Mouse (Mus musculus) spleen, adult 2 months (tissue): ENCODE measurements around the gene Has1. TPM values are rescaled to one million over a fixed set of nuclear protein-coding genes. Genes with fewer than 3 reads are reported as not detected.

Experiments used
- DNase-seq, 2 experiments: peaks; one replicate each; pipeline versions ENCODE4 v3.0.0 to v3.0.0-alpha.2; 2012 to 2021; ENCODE audit warnings: low spot score in 2 of 2, low read depth in 1 of 2
- H3K27ac ChIP-seq: fragments of 200-500 bp; 2 replicates; pipeline ENCODE4 v1.5.1; 2012; ENCODE audit warnings: low read length, inconsistent platforms; ENCODE audit not compliant: insufficient read depth
- H3K27me3 ChIP-seq: fragments of 200-500 bp; 2 replicates; pipeline ENCODE4 v1.6.1; 2012; ENCODE audit warnings: mild to moderate bottlenecking, moderate library complexity, low read length, inconsistent platforms; ENCODE audit not compliant: control insufficient read depth, insufficient read depth
- H3K36me3 ChIP-seq: fragments of 200-500 bp; 2 replicates; pipeline ENCODE4 v1.6.1; 2012; ENCODE audit warnings: mild to moderate bottlenecking, low read length, inconsistent platforms; ENCODE audit not compliant: control insufficient read depth, insufficient read depth
- H3K4me1 ChIP-seq: fragments of 200-500 bp; 2 replicates; pipeline ENCODE4 v1.6.1; 2011; ENCODE audit warnings: inconsistent platforms; ENCODE audit not compliant: control insufficient read depth, insufficient read depth, insufficient read length
- H3K4me3 ChIP-seq: fragments of 200-500 bp; 2 replicates; pipeline ENCODE4 v1.5.1; 2011; ENCODE audit warnings: mild to moderate bottlenecking, inconsistent platforms; ENCODE audit not compliant: insufficient read depth, insufficient read length; ENCODE audit errors: extremely low read depth
- CTCF ChIP-seq: fragments of 200-500 bp; IDR thresholded peaks from 2 replicates; pipeline ENCODE4 v1.5.1; 2011; ENCODE audit warnings: mild to moderate bottlenecking, inconsistent platforms; ENCODE audit not compliant: insufficient read depth, insufficient read length, insufficient replicate concordance; ENCODE audit errors: extremely low read depth
- POLR2A ChIP-seq: fragments of 200-500 bp; IDR thresholded peaks from 2 replicates; pipeline ENCODE4 v1.6.1; 2011; ENCODE audit warnings: low read depth, low read length, inconsistent platforms
- WGBS: fragments of 180-500 bp; shearing (Covaris S2); methylation state at CpG from one replicate; pipeline ENCODE4 v1.1.7; 2018; 5-methylcytosine and 5-hydroxymethylcytosine counted together
- polyA plus RNA-seq: library from polyadenylated mRNA; depleted of rRNA; stranded (reverse); fragments of >200 nt; gene quantifications from 2 replicates; pipeline ENCODE4 v1.2.3, GENCODE M21; 2012

Gene Has1
- polyA plus RNA-seq, 1 experiment: 0.11 TPM

DNA sequence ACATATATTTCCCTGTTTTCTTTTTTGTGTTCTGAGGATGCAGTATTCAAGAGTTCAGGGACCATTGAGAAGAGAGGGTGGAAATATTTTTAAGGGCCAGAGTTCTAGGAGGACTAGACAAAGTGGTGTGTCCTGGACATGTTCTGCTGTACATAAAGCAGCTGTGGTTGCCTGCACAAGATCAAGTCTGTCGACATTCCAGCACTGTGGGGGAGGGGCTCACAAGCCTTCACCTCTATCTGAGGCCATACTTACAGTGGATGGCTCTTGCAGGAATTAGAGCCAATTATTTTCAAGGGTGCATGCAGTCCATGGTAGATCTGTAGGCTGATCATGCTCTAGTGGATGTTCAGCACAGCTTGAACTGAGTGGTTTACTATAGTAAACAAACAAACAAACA lies 20.1 kb downstream of the Has1 start:
- 23% methylated on average over 1 of the region's 1 CpGs for WGBS
- H3K27ac ChIP-seq: no peak overlapping the region
- DNase-seq: no peak
- TF ChIP-seq POLR2A (no peak), CTCF (no peak)
- no peaks in the 10 kb centered on the region for H3K36me3 ChIP-seq
- no peaks in the 10 kb centered on the region for H3K27me3 ChIP-seq
- H3K4me3 ChIP-seq: no peak overlapping the region
- H3K4me1 ChIP-seq: peaks cover 4% of the 10 kb centered on the region; the same call in 1 of the 2 replicates

DNA sequence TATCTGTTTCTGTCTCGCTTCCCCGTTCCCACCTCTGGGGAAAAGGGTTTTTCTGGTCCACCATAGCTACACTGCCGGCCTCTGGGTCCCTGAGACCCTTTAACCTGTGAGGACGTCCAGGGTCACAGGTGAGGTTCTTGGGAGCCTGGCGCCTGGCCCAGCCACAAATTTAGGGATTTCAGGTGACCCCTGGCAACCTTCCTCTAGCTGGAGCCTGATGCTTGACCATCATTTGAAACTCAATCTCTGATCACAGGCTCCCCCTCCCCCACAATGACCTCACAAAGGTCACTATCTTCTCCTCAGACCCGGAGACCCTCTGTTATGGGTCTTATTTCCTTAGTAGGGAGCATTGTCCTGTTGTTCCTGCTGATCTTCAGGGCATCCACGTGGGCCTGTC lies 24.3 kb downstream of the Has1 start:
- TF ChIP-seq POLR2A: no peak
- no peak for TF ChIP-seq CTCF
- peaks cover 12% of the 10 kb centered on the region for H3K27me3 ChIP-seq
- WGBS: 69% methylated on average over 7 of the region's 7 CpGs
- peaks cover 3% of the 10 kb centered on the region for H3K4me1 ChIP-seq
- no peak for DNase-seq
- H3K4me3 ChIP-seq: no peak overlapping the region
- H3K27ac ChIP-seq: no peak overlapping the region
- H3K36me3 ChIP-seq: no peaks in the 10 kb centered on the region

DNA sequence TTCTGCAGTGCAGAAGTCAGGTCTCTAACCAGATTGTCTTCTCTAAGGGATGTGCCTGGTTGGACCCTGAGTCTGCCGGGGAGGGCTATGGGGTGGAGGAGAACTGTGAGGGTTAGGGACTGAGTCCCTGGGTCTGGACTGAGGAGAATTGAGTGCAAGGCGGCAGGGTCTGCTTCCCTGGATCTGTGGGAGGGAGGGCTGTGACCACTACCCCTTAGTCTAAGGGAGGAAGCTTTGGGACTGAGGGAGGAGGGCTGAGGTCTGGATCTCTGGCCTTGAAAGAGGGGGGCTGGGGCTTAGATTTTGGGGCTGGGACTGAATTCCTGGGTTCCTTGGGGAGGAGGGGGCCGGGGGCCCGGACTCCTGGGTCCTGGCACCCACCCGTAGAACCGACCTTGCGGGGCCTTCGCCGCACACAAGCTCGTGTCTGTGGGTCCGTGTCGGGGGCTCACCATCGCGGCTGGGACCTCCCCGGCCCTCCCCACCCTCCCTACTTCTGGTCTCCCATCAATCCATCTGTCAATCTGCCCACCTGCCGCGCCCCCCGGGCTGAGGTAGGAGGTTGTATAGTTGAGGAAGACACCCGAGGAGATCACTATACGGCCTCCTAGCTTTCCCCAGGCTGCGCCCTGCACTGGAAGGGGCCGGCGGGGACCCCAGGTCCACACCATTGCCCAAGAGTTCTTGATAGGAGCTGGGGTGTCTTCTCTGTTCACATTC lies 25.0 kb downstream of the Has1 start:
- no peak for DNase-seq
- no peak for TF ChIP-seq POLR2A
- H3K27me3 ChIP-seq: peaks cover 12% of the 10 kb centered on the region
- H3K4me1 ChIP-seq: peaks cover 3% of the 10 kb centered on the region
- H3K27ac ChIP-seq: no peak overlapping the region
- no peak overlapping the region for H3K4me3 ChIP-seq
- H3K36me3 ChIP-seq: no peaks in the 10 kb centered on the region
- WGBS: 91% methylated on average over 23 of the region's 23 CpGs

- TF ChIP-seq CTCF: no peak
- no peak for TF ChIP-seq POLR2A
- no peak overlapping the region for H3K27ac ChIP-seq
- peaks cover 12% of the 10 kb centered on the region for H3K27me3 ChIP-seq
- DNase-seq: no peak
- no peaks in the 10 kb centered on the region for H3K36me3 ChIP-seq
- WGBS: 33% methylated on average over 6 of the region's 6 CpGs
- H3K4me3 ChIP-seq: no peak overlapping the region
- peaks cover 3% of the 10 kb centered on the region for H3K4me1 ChIP-seq
Measured at GRCm38 (mm10) chr17:17829052-17829785, 25.8 kb downstream of the Has1 start.

DNA sequence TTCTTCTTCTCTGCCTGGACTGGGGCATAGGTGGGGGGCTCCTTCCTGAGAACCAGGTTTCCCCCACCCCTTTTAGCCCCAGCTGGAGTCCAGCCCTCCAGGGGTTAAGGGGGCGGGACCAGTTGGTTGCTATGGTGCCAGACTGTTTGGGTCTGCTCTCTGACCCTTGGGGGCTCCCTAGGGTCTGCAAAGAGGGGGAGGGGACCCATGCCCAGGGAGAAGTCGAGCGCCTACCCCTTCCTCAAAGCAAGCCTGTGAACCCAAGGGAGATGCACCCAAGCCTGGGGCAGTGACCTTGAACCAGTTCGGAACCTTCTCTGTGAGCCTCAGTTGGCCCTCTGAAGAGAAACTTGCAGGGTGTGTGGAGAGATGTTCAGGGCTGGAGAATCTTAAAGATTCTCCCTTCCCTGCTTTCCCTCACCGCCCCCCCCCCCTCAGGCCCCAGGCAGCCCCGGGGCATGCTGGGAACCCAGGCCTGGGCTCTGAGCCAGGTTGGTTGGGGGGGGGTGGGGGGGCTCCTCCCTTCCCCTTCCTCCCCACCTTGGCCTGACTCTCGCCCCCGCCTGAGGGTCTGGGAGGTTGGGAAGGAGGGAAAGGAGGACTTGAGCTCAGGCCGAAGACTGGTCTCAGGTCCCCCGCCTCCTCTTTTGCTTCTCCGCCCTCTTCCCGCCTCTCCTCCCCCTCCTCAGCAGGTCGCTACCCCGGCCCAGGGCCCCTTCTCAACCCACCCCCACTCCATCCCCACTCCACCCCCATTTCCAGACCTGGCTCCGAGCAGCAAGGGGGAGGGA lies 26.6 kb downstream of the Has1 start:
- WGBS: 5% methylated on average over 10 of the region's 15 CpGs
- no peak for DNase-seq

DNA sequence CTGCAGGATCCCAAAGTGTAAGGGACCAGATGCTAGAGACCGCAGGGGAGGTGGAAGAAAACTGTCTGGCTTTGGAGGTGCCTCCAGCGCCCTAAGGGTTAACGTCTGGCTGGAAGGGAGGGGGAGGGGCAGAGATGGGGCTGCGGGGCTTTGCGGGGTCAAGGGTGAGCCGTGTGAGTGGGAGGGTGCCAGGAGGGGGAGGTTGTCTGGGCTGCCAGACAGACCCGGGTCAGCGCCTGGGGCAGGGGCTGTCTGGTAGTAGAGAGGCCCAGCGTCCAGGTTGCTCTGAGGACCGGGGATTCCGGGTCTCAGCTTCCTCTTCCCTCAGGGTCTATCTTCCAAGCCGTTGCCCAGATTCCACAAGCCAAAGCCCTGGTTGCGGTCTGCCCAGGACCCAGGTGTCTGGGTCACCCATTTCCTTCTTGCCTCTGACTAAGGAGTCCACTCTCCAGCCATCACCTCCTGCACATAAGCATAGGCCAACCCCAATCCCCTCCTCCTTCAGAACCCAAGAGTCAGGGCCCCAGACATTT lies 27.3 kb downstream of the Has1 start:
- Histone ChIP-seq H3K4me3 (peak overlapping the region; percentile 47), H3K27ac (peak overlapping the region; percentile 57), H3K4me1 (peaks cover 3% of the 10 kb centered on the region), H3K36me3 (no peaks in the 10 kb centered on the region), H3K27me3 (peaks cover 12% of the 10 kb centered on the region)
- no peak for TF ChIP-seq POLR2A
- TF ChIP-seq CTCF: no peak
- no peak for DNase-seq
- 6% methylated on average over 13 of the region's 13 CpGs for WGBS

More for the DNA sequence above, 26.6 kb downstream of the Has1 start:
- peaks cover 12% of the 10 kb centered on the region for H3K27me3 ChIP-seq
- no peaks in the 10 kb centered on the region for H3K36me3 ChIP-seq
- peak overlapping the region; percentile 57 for H3K27ac ChIP-seq
- no peak for TF ChIP-seq POLR2A
- no peak for TF ChIP-seq CTCF
- peak overlapping the region; percentile 47; the same call in 1 of the 2 replicates for H3K4me3 ChIP-seq
- H3K4me1 ChIP-seq: peaks cover 3% of the 10 kb centered on the region
